Mouse (Mus musculus) T-helper 1 cell (primary cell): ENCODE measurements at regions not wholly inside any gene's neighbourhood (a gene's known extent, or its start where the extent isn't known, plus 50 kb on each side); places are given as distances from the start of the nearest gene placed in this dataset.

ENCODE experiments used
- in situ Hi-C: fragments of 300-600 bp; cut with MboI, MseI; formaldehyde crosslinking; loops from one replicate; pipeline ENCODE4 v1.15.1; 2025; ENCODE audit warnings: high pct_unique_total_duplicates

DNA sequence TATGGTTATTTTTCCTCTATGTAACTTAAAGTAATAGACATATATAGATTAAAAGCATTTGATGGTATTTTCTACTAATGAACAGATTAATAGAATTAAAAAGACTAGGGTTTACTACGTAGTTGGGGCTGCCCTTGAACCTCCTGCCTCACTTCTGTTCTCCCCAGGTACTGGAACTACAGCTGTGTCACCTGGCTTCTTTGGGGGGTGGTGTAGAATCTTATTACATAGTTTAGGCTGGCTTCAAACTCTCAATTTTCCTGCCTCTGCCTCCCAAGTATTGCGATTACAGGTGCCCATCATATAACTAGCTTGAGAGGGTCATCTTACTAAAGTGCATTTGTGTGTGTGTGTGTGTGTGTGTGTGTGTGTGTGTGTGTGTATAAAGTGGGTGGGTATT is 175.0 kb downstream of the Rab11fip4 start:
- in situ Hi-C loops = loop anchor here (5.0 kb wide), 1 partner anchor 66 kb away; no protein-coding TSS in a partner anchor

GRCm38 (mm10) chr11:79765396-79765795 is 174.4 kb downstream of the Rab11fip4 start:
- in situ Hi-C loops = loop anchor here (5.0 kb wide), 1 partner anchor 67 kb away; no protein-coding TSS in a partner anchor

DNA sequence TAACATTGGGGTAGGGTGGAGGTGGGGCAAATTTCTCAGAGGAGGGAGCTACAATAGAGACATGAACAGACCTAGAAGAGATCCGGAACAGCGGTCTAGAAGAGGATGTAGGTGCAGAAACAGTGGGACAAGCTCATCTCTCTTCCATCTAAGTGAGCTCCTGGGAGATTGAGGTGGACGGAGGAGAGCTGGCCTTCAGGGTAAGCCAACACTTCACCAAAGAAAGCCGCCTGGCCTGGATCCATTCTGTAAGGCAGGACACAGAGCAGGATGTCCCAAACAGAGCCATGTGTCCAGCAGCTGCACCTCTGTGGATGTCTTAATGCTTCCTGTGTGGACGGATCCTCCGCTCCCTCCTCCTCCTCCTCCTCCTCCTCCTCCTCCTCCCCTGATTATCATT is 173.0 kb downstream of the Rab11fip4 start:
- in situ Hi-C loops = no loop called here

- in situ Hi-C loops = no loop called here
These were observed 171.6 kb downstream of the Rab11fip4 start for GRCm38 (mm10) chr11:79762654-79763053.

- in situ Hi-C loops = no loop called here
These were observed 171.0 kb downstream of the Rab11fip4 start for GRCm38 (mm10) chr11:79762027-79762426.

GRCm38 (mm10) chr11:79760533-79760932 is 169.5 kb downstream of the Rab11fip4 start:
- in situ Hi-C loops = no loop called here

DNA sequence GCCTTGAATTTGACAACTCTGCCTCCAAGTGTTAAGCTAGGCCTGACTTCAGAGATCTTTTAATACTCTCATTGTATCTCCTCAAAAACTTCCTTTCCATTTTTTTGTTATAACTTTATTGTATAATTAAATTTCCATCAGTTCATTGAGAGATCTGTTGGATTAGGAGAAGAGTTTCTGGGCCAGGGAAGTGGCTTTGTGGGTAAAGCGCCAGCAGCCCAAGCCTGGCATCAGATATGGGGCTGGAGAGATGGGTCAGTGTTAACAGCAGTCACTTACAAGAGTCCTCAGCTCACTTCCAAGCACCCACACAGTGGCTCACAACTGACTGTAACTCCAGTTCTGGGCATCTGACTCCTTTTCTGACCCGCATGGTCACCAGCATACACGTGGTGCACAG is 167.3 kb downstream of the Rab11fip4 start:
- in situ Hi-C loops = no loop called here

- in situ Hi-C loops = no loop called here
These were observed 166.6 kb downstream of the Rab11fip4 start for GRCm38 (mm10) chr11:79757513-79758071.

GRCm38 (mm10) chr11:79756305-79756846 is 165.4 kb downstream of the Rab11fip4 start:
- in situ Hi-C loops = no loop called here

- in situ Hi-C loops = no loop called here
These were observed 162.5 kb downstream of the Rab11fip4 start for GRCm38 (mm10) chr11:79753491-79753890.

DNA sequence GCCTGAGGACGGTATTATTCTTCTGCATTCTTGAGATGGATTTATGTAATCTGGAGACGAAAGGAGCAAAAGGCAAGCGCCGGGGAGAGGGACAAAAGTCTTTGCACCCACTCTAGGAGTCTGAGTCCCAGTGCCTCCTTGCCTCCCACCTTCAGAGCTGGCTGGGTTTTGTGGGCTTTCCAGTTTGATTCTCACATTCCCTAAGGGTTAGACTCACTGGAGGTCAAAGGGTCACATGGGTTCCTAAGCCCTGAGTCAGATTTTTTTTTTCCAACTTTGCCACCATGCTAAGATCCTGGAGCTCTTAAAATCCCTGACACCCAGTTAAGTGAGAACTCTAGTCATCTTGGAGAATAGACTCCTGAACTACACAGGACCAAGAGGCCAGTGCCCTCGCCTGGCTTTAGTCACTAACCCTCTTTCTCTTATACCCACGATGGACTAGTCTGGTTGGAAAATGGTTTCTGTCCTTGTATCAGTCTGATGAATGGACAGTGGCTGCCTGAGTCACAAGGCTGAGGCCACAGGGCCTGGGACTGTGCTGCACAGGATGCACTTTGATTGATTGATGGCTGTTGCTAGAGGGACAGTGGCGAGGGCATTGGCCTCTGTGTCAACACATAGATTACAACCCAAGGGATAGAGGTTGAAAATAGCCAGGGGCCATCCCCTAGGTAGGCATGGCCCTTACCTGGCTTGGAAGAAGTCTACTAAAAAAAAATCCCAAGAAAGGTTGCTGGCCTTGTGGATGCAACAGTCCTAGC is 161.9 kb downstream of the Rab11fip4 start:
- in situ Hi-C loops = no loop called here

DNA sequence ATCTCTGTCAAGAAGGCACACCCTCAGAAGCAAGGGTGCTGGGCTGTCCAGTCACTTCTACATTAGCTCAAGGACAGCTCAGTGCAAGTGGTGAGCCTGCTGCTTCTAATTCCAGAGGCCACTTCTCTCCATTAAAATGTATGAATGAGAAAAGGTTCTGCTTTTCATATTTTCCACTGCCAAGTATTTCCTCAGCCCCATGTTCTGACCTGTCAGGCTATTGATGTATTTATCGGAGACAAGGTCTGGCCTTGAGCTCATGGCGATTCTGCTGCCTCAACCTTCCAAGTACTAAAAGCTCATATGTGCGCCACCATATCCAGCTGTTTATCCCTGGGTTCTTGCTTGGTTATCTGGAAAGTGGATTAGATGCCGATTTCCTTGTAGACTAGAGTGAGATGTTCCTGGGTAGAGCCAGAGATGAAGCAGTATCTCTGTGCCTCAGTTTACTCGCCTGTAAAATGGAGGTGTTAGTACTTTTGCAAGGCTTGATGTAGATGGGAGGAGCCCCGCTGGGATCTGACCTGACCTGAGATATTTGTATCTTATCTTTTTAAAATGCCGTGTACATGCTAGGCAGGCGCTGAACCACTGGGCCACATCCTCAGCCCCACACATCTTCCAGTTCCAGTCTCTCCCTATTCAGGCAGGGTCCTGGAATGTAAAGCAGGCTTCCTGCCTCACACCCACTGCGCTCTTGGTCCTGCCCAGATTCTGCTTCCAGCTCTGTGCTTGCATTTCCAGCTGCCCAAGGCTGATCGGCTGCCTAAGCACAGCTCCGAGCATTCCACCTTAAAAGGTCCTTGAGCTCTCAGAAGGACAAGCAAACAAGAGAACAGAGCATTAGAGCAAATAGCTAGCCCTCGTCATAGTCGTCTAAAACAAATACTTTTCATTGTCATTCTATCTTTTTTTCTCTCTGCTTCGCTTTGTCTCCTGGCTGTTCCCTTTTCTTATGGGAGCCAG is 161.0 kb downstream of the Rab11fip4 start:
- in situ Hi-C loops = no loop called here

DNA sequence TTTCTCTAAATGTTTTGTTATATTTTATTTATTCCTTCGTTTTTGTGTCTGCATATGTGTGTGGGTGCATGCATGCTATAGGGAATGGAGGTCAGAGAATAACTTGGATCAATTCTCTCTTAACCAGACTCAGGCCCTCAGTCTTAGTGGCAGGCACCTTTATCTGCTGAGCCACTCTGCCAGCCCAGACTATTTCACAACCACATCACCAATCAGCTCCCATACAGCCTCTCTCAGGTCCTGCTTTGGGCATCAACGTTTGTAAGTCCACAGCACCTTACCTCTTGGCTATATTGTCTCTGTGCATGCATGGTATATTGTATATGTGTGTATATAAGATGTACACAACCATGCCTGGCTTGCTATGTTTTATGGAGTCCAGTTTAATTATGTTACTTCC is 159.9 kb downstream of the Rab11fip4 start:
- in situ Hi-C loops = no loop called here

DNA sequence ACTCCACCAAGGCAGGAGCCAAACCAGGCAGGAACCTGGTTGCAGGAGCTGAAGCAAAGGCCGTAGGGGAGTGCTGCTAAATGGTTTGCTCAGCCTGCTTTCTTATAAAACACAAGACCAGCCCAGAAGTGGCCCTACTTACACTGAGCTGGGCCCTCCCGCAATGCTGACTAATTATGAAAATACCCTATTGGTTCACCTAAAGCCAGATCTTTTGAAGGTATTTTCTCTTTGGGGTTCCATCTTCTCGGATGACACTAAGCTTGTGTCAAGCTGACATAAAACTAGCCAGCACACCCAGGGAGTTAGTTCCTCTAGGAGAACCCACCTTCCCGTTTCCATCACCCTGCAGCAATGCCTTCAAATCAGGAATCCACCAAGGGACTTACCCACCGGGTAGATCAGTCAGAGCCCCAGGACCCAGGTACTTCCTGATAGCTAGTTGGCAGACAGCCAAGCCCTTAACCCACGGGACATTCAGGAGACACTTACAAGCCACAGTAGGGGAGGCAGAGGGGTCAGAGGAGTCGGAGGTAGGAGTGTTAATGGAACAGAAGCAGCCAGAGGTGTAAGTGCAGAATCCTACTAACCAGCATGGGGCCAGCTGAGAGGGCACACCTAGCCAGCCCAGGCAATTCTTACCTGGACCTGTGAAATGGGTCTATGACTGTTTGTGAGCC is 158.9 kb downstream of the Rab11fip4 start:
- in situ Hi-C loops = no loop called here

GRCm38 (mm10) chr11:79749141-79749540 is 158.1 kb downstream of the Rab11fip4 start:
- in situ Hi-C loops = no loop called here

- in situ Hi-C loops = no loop called here
These were observed 157.7 kb downstream of the Rab11fip4 start for GRCm38 (mm10) chr11:79748606-79749125.

GRCm38 (mm10) chr11:79747801-79748200 is 156.8 kb downstream of the Rab11fip4 start:
- in situ Hi-C loops = no loop called here
